Mouse (Mus musculus) T-cell, adult 2 months (primary cell): ENCODE data around the gene Dgkg.

Experiments
- DNase-seq: peaks from one replicate; pipeline ENCODE4 v3.0.0; 2022; ENCODE audit warnings: low spot score

The Dgkg gene

GRCm38 (mm10) chr16:22436106-22436505 is 220.9 kb downstream of the Dgkg start:
- DNase-seq: no peak

- DNase-seq: no peak
These were observed 222.5 kb downstream of the Dgkg start for GRCm38 (mm10) chr16:22434530-22434929.

GRCm38 (mm10) chr16:22433944-22434343 is 223.1 kb downstream of the Dgkg start:
- DNase-seq: no peak

- peak; percentile 15 for DNase-seq
These were observed 225.2 kb downstream of the Dgkg start for GRCm38 (mm10) chr16:22431773-22432172.

- no peak for DNase-seq
These were observed 225.7 kb downstream of the Dgkg start for GRCm38 (mm10) chr16:22431335-22431734.

GRCm38 (mm10) chr16:22430211-22430951 is 226.6 kb downstream of the Dgkg start:
- DNase-seq: no peak

GRCm38 (mm10) chr16:22429377-22429776 is 227.6 kb downstream of the Dgkg start:
- no peak for DNase-seq

GRCm38 (mm10) chr16:22428853-22429341 is 228.1 kb downstream of the Dgkg start:
- DNase-seq: no peak

GRCm38 (mm10) chr16:22426866-22427265 is 230.2 kb downstream of the Dgkg start:
- no peak for DNase-seq

- no peak for DNase-seq
These were observed 234.8 kb downstream of the Dgkg start for GRCm38 (mm10) chr16:22422256-22422655.
